Mouse (Mus musculus) layer of hippocampus, adult 9-10 months (tissue): ENCODE data around the gene Heg1.

Experiments used
- DNase-seq: peaks from one replicate; pipeline ENCODE4 v3.0.0; 2022; ENCODE audit warnings: low spot score

Gene Heg1

GRCm38 (mm10) chr16:33684162-33684702 is at the start of gene Heg1:
Heg1 (plus strand) TSS chr16:33684370.
- DNase-seq: no peak

GRCm38 (mm10) chr16:33635836-33636595 is 48.2 kb upstream of the Heg1 start:
- no peak for DNase-seq

GRCm38 (mm10) chr16:33641779-33642178 is 42.4 kb upstream of the Heg1 start:
- no peak for DNase-seq

DNA sequence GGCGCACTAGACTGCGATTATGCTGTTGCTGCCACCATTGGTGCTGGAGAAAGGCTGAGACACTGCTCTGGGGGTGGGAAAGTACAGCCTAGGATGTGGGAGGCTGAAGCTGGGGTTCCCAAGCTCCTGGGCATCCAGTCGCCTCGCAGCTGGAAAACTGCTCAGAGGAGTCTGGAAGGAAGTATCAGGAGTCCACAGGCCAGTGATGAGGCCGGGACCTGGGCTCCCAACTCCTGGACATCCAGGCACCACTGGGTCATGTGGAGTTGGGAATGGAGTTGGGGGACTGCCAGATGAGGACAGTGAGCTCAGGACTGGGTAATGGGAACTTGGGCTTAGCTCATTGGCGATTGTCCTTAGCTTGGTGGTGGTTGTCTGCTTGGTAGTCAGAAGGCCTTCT is 31.1 kb upstream of the Heg1 start:
- no peak for DNase-seq

DNA sequence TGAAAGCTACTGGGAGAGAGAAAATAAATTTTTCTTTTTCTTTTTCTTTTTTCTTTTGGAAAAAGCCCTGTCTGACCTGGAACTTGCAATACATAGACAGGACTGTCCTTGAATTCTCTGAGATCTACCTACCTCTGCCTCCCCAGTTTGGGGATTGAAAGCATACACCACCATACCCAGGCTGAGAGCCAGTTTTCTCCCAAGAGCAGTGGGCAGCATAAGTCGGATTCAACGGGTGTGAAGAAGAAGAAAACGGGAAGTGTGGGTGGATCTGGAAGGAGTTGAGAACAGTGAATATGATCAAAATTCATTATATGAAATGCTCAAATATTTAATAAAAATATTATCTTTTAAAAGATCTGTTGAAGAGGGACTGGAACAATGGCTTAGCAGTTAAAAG is 28.7 kb upstream of the Heg1 start:
- no peak for DNase-seq

DNA sequence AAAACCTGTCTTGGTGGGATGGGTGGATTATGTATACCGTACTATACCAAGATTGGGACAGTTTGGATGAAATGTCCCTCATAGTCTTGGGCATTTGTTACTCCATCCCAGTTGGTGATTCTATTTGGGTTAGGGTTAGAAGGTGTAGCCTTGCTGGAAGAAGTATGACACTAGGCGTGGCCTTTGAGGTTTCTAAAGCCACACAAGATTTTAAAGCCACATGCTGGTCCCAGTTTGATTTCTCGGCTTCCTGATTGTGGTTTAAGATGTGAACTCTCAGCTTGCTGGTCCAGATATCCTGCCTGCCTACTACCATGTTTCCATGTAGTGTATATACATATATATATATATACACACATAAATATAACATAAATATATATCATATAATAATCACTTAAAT is 27.0 kb upstream of the Heg1 start:
- no peak for DNase-seq

DNA sequence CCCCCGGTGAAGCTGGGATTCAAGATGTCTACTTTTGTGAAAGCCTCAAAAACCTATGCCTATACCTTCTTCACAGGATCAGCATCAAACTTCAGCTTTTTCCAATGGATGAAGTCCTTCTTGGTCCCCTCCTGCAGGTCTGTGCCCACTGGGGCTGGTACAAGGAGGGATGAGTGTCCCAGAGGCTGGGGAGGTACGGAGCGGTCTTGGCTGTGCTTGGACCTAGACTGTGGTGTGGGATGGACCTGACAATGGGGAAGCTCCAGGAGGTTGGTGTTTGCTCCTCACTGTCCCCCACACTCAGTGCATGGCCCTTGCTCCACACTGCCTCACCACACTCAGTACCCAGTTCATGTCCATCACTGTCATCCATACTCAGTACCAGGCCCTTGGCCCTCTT is 26.0 kb upstream of the Heg1 start:
- no peak for DNase-seq

- no peak for DNase-seq
Measured at GRCm38 (mm10) chr16:33659521-33659920, 24.6 kb upstream of the Heg1 start.

GRCm38 (mm10) chr16:33660125-33660524 is 24.0 kb upstream of the Heg1 start:
- no peak for DNase-seq

DNA sequence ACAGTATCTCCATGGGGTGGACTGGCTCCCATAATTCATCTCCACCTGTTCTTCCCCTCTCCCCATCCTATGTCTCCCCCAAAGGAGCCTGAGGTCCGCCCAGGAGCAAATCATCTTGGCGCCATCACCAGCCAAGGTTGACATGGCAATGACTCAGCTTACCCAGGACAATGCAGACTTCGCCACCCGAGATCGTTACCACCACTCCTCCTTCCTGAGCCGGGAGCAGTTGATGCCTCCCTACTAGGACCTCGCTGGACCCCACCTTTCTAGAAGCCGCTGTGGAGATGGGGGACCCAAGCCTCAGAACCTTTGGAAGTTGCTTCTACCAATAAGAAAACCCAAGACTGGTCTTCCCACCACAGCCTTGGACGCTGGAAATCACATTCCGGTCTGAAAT is 21.3 kb upstream of the Heg1 start:
- DNase-seq: no peak

DNA sequence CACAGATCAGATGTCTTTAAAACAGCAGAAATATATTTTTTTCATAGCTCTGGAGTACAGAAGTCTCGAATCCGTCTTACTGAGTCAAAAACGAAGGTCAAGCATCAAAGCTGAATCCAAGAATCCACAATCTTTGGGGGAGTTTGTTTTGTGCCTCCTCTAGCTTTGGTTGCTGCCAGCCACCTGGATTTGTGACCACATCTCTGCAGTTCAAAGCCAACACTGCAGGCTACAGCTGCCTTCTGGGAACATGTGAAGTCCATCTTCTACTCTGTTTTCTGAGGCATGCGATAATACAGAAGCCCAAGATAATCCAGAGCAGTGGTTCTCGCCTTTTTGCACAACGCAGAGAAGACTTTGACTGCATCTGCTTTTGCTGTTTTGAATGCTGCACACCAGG is 17.9 kb upstream of the Heg1 start:
- DNase-seq: no peak

DNA sequence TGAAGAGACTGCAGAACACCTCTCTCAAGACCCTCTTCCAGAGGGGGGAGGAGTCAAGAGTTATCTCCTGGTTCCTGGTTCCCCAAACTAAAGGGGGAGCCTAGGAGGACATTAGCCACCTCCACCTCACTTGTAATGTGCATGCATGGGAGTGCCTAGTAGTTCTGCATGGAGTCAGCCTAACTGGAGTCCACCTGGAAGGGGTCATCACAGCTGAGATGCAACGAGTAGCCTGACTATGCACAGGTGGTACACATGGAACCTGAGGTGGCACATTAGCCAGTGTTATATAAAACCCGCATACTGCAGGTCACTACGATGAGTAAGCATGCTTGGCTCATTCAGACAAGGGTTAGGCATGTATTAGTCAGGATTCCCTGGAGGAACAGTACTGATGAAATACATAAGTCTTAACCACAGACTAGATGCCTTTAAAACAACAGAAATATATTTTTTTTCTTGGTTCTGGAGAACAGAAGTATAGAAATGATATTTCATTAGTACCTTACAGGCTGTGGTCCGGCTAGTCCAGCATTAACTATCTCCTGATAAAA is 17.1 kb upstream of the Heg1 start:
- DNase-seq: no peak

- no peak for DNase-seq
Measured at GRCm38 (mm10) chr16:33668448-33668847, 15.7 kb upstream of the Heg1 start.

DNA sequence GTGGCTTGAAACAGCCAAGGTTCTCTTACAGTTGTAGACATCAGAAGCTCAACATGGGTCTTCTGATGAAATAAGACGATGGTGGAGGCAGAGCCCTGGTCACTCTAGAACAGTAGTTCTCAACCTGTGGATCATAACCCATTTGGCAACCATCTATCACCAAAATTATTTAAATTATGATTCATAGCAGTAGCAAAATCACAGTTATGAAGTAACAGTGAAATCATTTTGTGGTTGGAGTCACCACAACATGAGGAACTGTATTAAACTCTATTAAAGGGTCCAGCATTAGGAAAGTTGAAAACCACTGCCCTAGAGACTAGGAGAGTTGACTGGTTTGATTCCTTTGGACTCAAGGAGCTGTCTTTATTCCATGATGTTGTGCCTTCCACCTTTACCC is 15.1 kb upstream of the Heg1 start:
- no peak for DNase-seq

DNA sequence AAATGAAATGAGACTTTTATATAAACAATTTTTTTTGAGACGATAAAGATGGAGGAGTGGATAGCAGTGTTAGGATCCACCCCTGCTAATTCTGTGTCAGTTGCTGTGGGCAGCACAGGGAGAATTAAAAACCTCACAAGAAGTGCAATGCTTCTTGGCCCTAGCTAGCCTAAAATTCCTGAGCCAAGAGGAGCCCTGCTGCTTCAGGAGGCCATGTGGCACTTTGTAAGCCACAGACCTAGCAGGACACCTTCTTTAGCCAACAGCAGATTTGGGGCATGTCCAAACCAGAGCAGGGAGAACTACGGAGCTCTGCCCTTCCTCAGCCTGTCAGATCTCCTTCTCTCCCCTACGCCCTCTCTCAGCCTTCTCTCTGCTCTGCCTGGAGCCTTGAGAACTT is 13.8 kb upstream of the Heg1 start:
- DNase-seq: no peak

- no peak for DNase-seq
Measured at GRCm38 (mm10) chr16:33670933-33671332, 13.2 kb upstream of the Heg1 start.

DNA sequence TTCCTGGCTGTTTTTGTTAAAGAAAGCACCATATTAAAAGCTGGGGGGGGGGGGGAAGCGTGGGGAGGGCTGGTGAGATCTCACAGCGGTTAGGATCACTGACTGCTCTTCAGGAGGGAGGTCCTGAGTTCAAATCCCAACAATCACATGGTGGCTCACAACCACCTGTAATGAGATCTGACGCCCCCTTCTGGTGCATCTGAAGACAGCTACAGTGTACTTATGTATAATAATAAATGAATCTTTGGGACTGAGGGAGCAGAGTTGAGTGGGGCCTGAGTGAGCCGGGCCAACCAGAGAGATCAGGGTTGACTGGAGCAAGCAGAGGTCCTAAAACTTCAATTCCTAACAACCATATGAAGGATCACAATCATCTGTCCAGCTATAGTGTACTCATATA is 12.0 kb upstream of the Heg1 start:
- no peak for DNase-seq

GRCm38 (mm10) chr16:33672643-33673042 is 11.5 kb upstream of the Heg1 start:
- no peak for DNase-seq

DNA sequence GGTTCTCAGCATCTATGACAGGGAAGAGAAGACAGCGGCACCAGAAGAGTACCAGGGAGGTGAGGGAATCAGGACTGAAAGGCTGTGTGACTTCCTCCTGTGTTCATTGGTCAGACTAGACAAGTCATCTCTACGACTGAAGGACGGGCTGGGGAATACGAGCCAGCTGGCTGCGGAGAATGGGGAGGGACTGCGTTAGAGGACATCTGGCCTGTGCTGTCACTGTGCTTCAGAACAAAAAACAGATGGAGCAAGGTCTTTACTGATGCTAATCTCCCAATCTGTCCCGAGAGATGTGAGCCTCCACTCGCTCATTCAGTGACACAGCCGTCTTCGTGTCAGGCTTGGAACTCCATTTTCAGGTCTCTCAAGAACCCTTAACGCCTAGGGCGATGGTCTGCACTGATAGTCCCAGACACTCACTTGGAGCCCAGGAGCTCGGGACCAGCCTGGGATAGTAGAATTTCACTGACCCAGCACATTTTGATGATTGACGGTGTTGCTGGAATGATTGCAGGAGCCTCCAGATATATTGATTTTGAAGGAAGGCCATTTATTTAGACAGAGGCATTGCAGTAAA is 10.6 kb upstream of the Heg1 start:
- DNase-seq: no peak

- no peak for DNase-seq
Measured at GRCm38 (mm10) chr16:33675151-33675847, 8.9 kb upstream of the Heg1 start.

GRCm38 (mm10) chr16:33675848-33676184 is 8.4 kb upstream of the Heg1 start:
- no peak for DNase-seq

GRCm38 (mm10) chr16:33676347-33677312 is 7.5 kb upstream of the Heg1 start:
- no peak for DNase-seq
